Mouse (Mus musculus) forebrain, embryonic 15.5 days (tissue): ENCODE results near the gene Tifa. TPM values are rescaled to one million over a fixed set of nuclear protein-coding genes. Genes with fewer than 3 reads are reported as not detected.

Experiments
- ATAC-seq: fragments of 200-750 bp; cut with Nextera tagmentation; replicated peaks from 2 replicates; pipeline ENCODE4 v1.8.0; 2017; ENCODE audit warnings: mild to moderate bottlenecking, moderate TSS enrichment, moderate library complexity
- H3K27ac ChIP-seq: fragments of 300-500 bp; sonication (generic); replicated peaks from 2 replicates; pipeline ENCODE4 v1.5.1; 2015; ENCODE audit warnings: mild to moderate bottlenecking, inconsistent platforms
- H3K27me3 ChIP-seq: fragments of 300-500 bp; sonication (generic); 2 replicates; pipeline ENCODE4 v1.6.1; 2015; ENCODE audit warnings: inconsistent platforms
- H3K36me3 ChIP-seq: fragments of 300-500 bp; sonication (generic); 2 replicates; pipeline ENCODE4 v1.6.1; 2015; ENCODE audit warnings: mild to moderate bottlenecking, inconsistent platforms
- H3K4me1 ChIP-seq: fragments of 300-500 bp; sonication (generic); 2 replicates; pipeline ENCODE4 v1.6.1; 2015; ENCODE audit warnings: inconsistent platforms
- H3K4me2 ChIP-seq: fragments of 300-500 bp; sonication (generic); replicated peaks from 2 replicates; pipeline ENCODE4 v1.6.1; 2015; ENCODE audit warnings: mild to moderate bottlenecking, inconsistent platforms
- H3K4me3 ChIP-seq: fragments of 300-500 bp; sonication (generic); 2 replicates; pipeline ENCODE4 v1.5.1; 2015; ENCODE audit warnings: mild to moderate bottlenecking, inconsistent platforms
- H3K9ac ChIP-seq: fragments of 300-500 bp; sonication (generic); replicated peaks from 2 replicates; pipeline ENCODE4 v1.6.1; 2015; ENCODE audit warnings: mild to moderate bottlenecking, inconsistent platforms
- H3K9me3 ChIP-seq: fragments of 300-500 bp; sonication (generic); 2 replicates; pipeline ENCODE4 v1.6.1; 2016; ENCODE audit warnings: inconsistent platforms
- WGBS: fragments of 180-500 bp; shearing (Covaris S2); methylation state at CpG from one replicate; pipeline ENCODE4 v1.1.7; 2015; ENCODE audit warnings: mixed read lengths; 5-methylcytosine and 5-hydroxymethylcytosine counted together
- polyA plus RNA-seq: library from polyadenylated mRNA; unstranded; fragments of >200 nt; fragmentation: Nextera tagmentation; extraction: Ambion mirVana; gene quantifications from 2 replicates; pipeline ENCODE4 v1.2.1, GENCODE M21; 2015

Tifa gene
- polyA plus RNA-seq, 1 experiment from 2014 or later = 4.8 TPM

GRCm38 (mm10) chr3:127788919-127789318 is 686 bp upstream of the Tifa start:
- Histone ChIP-seq H3K4me1 (peaks cover 23% of the 10 kb centered on the region), H3K4me3 (peak overlapping the region; percentile 58; the same call in 1 of the 2 replicates), H3K27me3 (peaks cover 16% of the 10 kb centered on the region), H3K36me3 (no peaks in the 10 kb centered on the region), H3K9ac (no peak overlapping the region), H3K9me3 (no peaks in the 10 kb centered on the region), H3K27ac (no peak overlapping the region), H3K4me2 (peak overlapping the region; percentile 99; the same call in 1 of the 2 replicates)
- WGBS = 27% methylated on average over 8 of the region's 8 CpGs
- no peak for ATAC-seq

DNA sequence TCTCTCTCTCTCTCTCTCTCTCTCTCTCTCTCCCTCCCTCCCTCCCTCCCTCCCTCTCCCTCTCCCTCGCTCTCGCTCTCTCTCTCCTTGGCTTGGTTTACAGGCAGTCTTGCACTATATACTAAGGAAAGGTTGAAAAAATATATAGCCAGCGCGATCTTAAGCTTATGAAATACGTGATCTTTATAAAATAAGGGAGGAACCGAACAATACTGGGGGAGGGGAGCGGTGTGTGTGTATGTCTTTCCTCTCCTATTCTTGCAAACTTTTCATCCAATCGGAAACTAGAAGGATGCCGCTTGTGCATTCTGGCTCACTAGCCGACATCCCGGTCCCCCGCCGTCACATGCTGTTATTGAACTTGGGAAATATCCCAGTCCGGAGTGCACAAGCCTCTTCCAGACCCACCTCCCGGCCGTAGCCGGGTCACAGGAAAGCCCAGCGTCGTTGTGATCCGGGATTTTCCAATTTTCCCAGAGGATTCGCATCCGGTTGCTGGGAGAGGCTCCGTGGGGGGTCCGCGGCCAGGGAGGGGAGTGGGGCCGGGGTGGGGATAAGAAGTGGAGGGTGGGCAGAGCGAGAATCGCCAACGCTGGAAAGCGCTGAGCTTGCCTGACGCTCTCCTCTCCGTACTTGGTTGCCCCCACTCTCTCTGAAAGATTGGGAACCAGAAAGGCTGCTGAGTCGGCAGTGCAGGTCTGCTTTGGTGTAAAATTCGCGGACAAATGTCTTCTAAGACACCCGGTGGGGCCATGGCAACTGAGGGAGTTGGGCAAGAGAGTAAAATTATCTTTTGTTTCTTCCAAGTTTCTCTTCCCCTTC is 840 bp downstream of the Tifa start:
- H3K27me3 ChIP-seq = peaks cover 14% of the 10 kb centered on the region
- ATAC-seq = peak; percentile 62
- WGBS = under 1% methylated on average over 36 of the region's 36 CpGs

DNA sequence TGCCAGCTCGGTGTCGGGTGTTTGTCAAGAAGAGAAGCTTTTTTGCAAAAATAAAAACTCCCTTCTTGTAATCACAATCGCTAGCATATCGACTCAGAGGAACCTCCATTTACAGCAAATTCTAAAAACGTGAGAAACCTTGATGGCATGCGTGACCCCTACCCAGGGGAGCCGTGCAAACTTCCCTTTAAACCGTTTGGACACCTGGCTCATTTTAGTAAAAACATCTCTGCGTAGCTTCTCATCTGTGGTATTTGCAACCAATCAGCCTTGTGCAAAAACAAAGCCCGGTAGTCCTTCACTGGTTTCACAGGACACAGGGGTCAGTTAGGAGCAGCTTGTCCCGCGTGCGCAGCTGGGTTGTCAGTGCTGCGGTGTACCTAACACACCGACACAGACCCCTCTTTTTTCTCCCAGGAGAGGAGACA is 1.5 kb downstream of the Tifa start:
- ATAC-seq = 0 out of 2 replicates have a peak, but pooled peaks have one; percentile 26
- H3K9me3 ChIP-seq = no peaks in the 10 kb centered on the region
- H3K27ac ChIP-seq = no peak overlapping the region
- peaks cover 23% of the 10 kb centered on the region for H3K4me1 ChIP-seq
- H3K4me3 ChIP-seq = peak overlapping the region; percentile 58
- peak overlapping the region; percentile 99 for H3K4me2 ChIP-seq
- peak overlapping the region; percentile 54 for H3K9ac ChIP-seq
- H3K27me3 ChIP-seq = peaks cover 14% of the 10 kb centered on the region
- no peaks in the 10 kb centered on the region for H3K36me3 ChIP-seq
- 2% methylated on average over 15 of the region's 15 CpGs for WGBS

More for the DNA sequence above, 840 bp downstream of the Tifa start:
- Histone ChIP-seq H3K27ac (no peak overlapping the region; the same call in 1 of the 2 replicates), H3K9ac (peak overlapping the region; percentile 54), H3K9me3 (no peaks in the 10 kb centered on the region), H3K4me2 (peak overlapping the region; percentile 99), H3K36me3 (no peaks in the 10 kb centered on the region), H3K4me3 (peak overlapping the region; percentile 58), H3K4me1 (peaks cover 23% of the 10 kb centered on the region)

GRCm38 (mm10) chr3:127791595-127792561 is 2.3 kb downstream of the Tifa start:
- ATAC-seq = no peak
- peaks cover 12% of the 10 kb centered on the region for H3K27me3 ChIP-seq
- H3K27ac ChIP-seq = no peak overlapping the region
- 67% methylated on average over 4 of the region's 4 CpGs for WGBS
- no peak overlapping the region for H3K4me3 ChIP-seq
- H3K4me2 ChIP-seq = 0 out of 2 replicates have a peak overlapping the region, but pooled peaks have one; percentile 99
- H3K4me1 ChIP-seq = peaks cover 23% of the 10 kb centered on the region
- no peak overlapping the region for H3K9ac ChIP-seq
- H3K36me3 ChIP-seq = no peaks in the 10 kb centered on the region
- no peaks in the 10 kb centered on the region for H3K9me3 ChIP-seq

GRCm38 (mm10) chr3:127793022-127793421 is 3.4 kb downstream of the Tifa start:
- WGBS = 69% methylated on average over 7 of the region's 7 CpGs
- Histone ChIP-seq H3K27me3 (peaks cover 7% of the 10 kb centered on the region), H3K27ac (no peak overlapping the region), H3K36me3 (no peaks in the 10 kb centered on the region), H3K9me3 (no peaks in the 10 kb centered on the region), H3K4me3 (no peak overlapping the region), H3K4me1 (peaks cover 23% of the 10 kb centered on the region), H3K9ac (no peak overlapping the region), H3K4me2 (no peak overlapping the region)
- ATAC-seq = no peak

GRCm38 (mm10) chr3:127795762-127796161 is 6.2 kb downstream of the Tifa start:
- Histone ChIP-seq H3K9me3 (no peaks in the 10 kb centered on the region), H3K4me2 (no peak overlapping the region), H3K4me3 (no peak overlapping the region), H3K9ac (no peak overlapping the region), H3K4me1 (peaks cover 6% of the 10 kb centered on the region), H3K27ac (no peak overlapping the region), H3K36me3 (no peaks in the 10 kb centered on the region), H3K27me3 (peaks cover 4% of the 10 kb centered on the region; the same call in 1 of the 2 replicates)
- ATAC-seq = no peak
- 94% methylated on average over 3 of the region's 3 CpGs for WGBS

DNA sequence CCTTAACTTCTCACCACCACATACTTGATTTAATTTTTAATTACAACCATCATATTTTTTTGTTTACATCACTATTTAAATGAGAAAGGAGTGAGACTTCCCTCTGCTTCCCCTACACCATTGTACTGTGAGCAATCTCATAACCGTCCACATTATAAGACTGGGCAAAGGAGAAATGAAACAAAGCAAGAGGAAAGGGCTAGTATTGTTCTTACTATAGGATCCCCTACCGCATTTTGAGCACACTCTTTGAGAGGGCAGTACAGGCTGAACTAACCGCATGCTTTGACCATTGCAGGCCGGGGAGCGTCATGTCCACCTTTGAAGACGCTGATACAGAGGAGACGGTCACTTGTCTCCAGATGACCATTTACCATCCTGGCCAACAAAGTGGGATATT is 6.7 kb downstream of the Tifa start:
- H3K4me3 ChIP-seq = no peak overlapping the region
- peaks cover under 1% of the 10 kb centered on the region for H3K4me1 ChIP-seq
- WGBS = 94% methylated on average over 7 of the region's 7 CpGs
- H3K9me3 ChIP-seq = no peaks in the 10 kb centered on the region
- H3K36me3 ChIP-seq = no peaks in the 10 kb centered on the region
- ATAC-seq = no peak
- no peak overlapping the region for H3K4me2 ChIP-seq
- H3K9ac ChIP-seq = no peak overlapping the region
- peaks cover 4% of the 10 kb centered on the region; the same call in 1 of the 2 replicates for H3K27me3 ChIP-seq
- H3K27ac ChIP-seq = no peak overlapping the region

DNA sequence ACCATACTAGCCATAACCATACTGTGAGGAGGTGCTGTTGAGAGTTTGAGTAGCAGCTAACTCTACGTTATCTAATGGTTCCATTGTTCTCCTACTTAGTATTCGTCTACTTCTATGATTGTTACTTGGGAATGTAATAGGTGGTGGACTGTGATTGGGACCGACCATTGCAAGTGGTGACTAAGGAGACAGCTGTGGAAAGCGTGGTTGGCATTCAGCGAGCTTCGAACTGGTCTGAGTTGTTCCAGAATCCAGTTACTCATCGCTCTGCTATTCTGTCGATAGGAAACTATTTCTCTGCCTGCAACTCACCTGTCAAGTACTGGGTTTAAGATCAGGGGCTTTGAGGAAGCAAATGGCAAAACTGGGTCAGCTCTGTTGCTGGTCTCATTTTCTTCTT is 11.6 kb downstream of the Tifa start:
- Histone ChIP-seq H3K27me3 (no peaks in the 10 kb centered on the region), H3K36me3 (peaks cover 3% of the 10 kb centered on the region; the same call in 1 of the 2 replicates), H3K27ac (no peak overlapping the region), H3K9ac (no peak overlapping the region), H3K9me3 (no peaks in the 10 kb centered on the region), H3K4me1 (no peaks in the 10 kb centered on the region), H3K4me3 (no peak overlapping the region), H3K4me2 (no peak overlapping the region)
- ATAC-seq = no peak
- 93% methylated on average over 8 of the region's 8 CpGs for WGBS

GRCm38 (mm10) chr3:127802814-127803213 is 13.2 kb downstream of the Tifa start:
- no peaks in the 10 kb centered on the region for H3K27me3 ChIP-seq
- H3K4me3 ChIP-seq = no peak overlapping the region
- no peaks in the 10 kb centered on the region for H3K9me3 ChIP-seq
- WGBS = 32% methylated on average over 8 of the region's 8 CpGs
- H3K4me1 ChIP-seq = no peaks in the 10 kb centered on the region
- H3K4me2 ChIP-seq = no peak overlapping the region
- H3K36me3 ChIP-seq = peaks cover 14% of the 10 kb centered on the region
- H3K27ac ChIP-seq = no peak overlapping the region
- no peak overlapping the region for H3K9ac ChIP-seq
- ATAC-seq = no peak

- no peaks in the 10 kb centered on the region for H3K27me3 ChIP-seq
- no peak overlapping the region for H3K9ac ChIP-seq
Observed at GRCm38 (mm10) chr3:127804439-127804838, 14.8 kb downstream of the Tifa start.

DNA sequence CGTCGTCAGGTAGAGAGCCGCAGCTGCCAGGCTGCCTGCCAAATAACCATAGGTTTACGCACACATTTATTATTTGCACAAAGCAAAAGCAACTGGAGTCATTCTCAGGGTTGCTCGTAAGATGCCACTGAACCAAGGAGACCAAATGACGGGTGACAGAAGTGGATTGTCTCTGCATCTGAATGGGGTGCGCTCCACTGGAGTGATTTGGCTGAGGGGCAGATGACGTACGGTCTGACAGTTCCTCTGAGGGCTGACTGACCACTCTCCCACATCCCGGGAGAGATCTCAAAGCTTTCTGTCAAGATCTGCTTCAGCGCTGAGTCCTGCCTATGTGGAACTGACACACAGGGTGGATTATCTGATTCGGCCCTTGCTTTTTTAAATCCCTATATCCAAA is 15.5 kb downstream of the Tifa start:
- no peak overlapping the region for H3K4me2 ChIP-seq
- H3K9me3 ChIP-seq = no peaks in the 10 kb centered on the region
- H3K27me3 ChIP-seq = no peaks in the 10 kb centered on the region
- no peak for ATAC-seq
- no peak overlapping the region for H3K9ac ChIP-seq
- no peak overlapping the region for H3K4me3 ChIP-seq
- no peaks in the 10 kb centered on the region for H3K4me1 ChIP-seq
- no peak overlapping the region for H3K27ac ChIP-seq
- 74% methylated on average over 12 of the region's 12 CpGs for WGBS
- peaks cover 36% of the 10 kb centered on the region for H3K36me3 ChIP-seq

More at GRCm38 (mm10) chr3:127804439-127804838, 14.8 kb downstream of the Tifa start:
- Histone ChIP-seq H3K4me2 (no peak overlapping the region), H3K9me3 (no peaks in the 10 kb centered on the region), H3K36me3 (peaks cover 30% of the 10 kb centered on the region), H3K4me3 (no peak overlapping the region), H3K4me1 (no peaks in the 10 kb centered on the region), H3K27ac (no peak overlapping the region)
- no peak for ATAC-seq
- 92% methylated on average over 4 of the region's 4 CpGs for WGBS

GRCm38 (mm10) chr3:127805991-127806390 is 16.4 kb downstream of the Tifa start:
- no peaks in the 10 kb centered on the region for H3K4me1 ChIP-seq
- no peak overlapping the region for H3K4me2 ChIP-seq
- H3K4me3 ChIP-seq = no peak overlapping the region
- H3K36me3 ChIP-seq = peaks cover 43% of the 10 kb centered on the region
- H3K27me3 ChIP-seq = no peaks in the 10 kb centered on the region
- H3K9ac ChIP-seq = no peak overlapping the region
- 94% methylated on average over 6 of the region's 6 CpGs for WGBS
- ATAC-seq = no peak
- H3K27ac ChIP-seq = no peak overlapping the region
- H3K9me3 ChIP-seq = no peaks in the 10 kb centered on the region
